21 mouse cellular contexts compared by ENCODE assay signal in the genomic region with DNA sequence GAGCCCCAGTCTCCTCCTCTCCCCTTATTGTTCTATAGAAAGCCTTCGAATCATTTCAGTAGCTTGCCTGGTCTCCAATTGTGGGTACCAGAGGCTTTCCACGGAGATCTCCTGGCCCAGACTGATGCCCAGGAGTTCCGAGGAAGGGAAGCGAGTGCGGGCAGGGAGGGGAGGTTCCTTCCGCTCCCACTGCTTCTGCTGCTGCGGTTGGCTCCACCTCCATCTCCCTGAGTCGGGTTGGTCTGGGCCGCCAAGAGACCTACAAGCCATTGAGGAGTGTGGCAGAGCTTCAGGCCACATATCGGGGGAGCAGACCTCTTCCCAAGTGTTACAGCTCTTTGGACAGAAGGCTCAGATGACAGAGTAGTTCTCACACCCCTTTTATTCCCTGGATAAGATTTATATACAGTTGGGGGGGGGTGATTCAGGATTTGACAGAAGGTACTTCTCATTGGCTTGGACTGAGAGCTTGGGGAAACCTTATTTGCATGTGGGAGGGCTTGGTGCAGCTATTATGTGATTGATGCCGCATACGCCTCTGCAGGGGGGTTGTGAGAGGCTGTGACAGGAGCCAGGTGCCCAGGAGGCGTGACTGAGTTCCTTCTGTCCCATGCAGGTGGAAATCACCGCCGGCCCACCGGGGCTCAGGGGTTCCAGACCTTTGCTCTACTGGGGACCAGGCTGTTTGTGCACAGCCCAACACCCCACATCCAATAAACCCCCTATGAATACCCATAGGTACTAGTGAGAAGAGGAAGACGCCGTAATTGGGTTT. TPM values are rescaled to one million over a fixed set of nuclear protein-coding genes. Genes with fewer than 3 reads are reported as not detected.
DNase-seq lines count a peak whose midpoint lies in the region; ATAC-seq lines count a peak whose summit lies in the region.
"Had no signal": no experiment of that assay in that cellular context is flagged by ENCODE, and none has a peak within 500 bp of the region (broad histone marks: within the 10 kb centered on the region; RNA-seq: fewer than 3 reads in every experiment).

No protein-coding gene starts in this region.

- H3K4me3 ChIP-seq in forebrain, embryonic 11.5 days (ENCODE audit: low read depth, low read length) = no peak overlapping the region
- no peak overlapping the region for H3K4me3 ChIP-seq in forebrain, embryonic 15.5 days
- H3K4me3 ChIP-seq in kidney, embryonic 16.5 days (ENCODE audit: low read length) = no peak overlapping the region
- H3K4me3 ChIP-seq: forebrain, embryonic 13.5 days; hindbrain, embryonic 10.5 days; limb, embryonic 12.5 days; myocyte had no signal

- H3K4me1 ChIP-seq in forebrain, embryonic 11.5 days (replicated peaks; ENCODE audit: control insufficient read depth, insufficient read depth, low read length) = no peaks in the 10 kb centered on the region
- peaks cover 11% of the 10 kb centered on the region for H3K4me1 ChIP-seq in forebrain, embryonic 15.5 days
- H3K4me1 ChIP-seq in kidney, embryonic 16.5 days (ENCODE audit: insufficient read depth, low read length) = no peaks in the 10 kb centered on the region
- H3K4me1 ChIP-seq: forebrain, embryonic 13.5 days; limb, embryonic 12.5 days had no signal

- no peak overlapping the region for H3K4me2 ChIP-seq in forebrain, embryonic 11.5 days (ENCODE audit: low read depth, low read length, severe bottlenecking)
- no peak overlapping the region for H3K4me2 ChIP-seq in forebrain, embryonic 15.5 days (replicated peaks)
- peak overlapping the region; percentile 17; the same call in 1 of the 2 replicates for H3K4me2 ChIP-seq in kidney, embryonic 16.5 days (replicated peaks; ENCODE audit: low read depth, low read length)
- H3K4me2 ChIP-seq: forebrain, embryonic 13.5 days; limb, embryonic 12.5 days had no signal

- ATAC-seq in forebrain, embryonic 11.5 days (replicated peaks; ENCODE audit: low FRiP score) = no peak
- no peak for ATAC-seq in forebrain, embryonic 15.5 days (replicated peaks)
- ATAC-seq in kidney, embryonic 16.5 days (ENCODE audit: low FRiP score, low TSS enrichment) = no peak
- no peak for ATAC-seq in erythroblast, adult 5-6 weeks (replicated peaks; ENCODE audit: low FRiP score, poor library complexity, severe bottlenecking)
- ATAC-seq: forebrain, embryonic 13.5 days; inflammation-experienced regulatory T-cells, adult 6 months had no signal

- no peak overlapping the region for H3K9ac ChIP-seq in forebrain, embryonic 11.5 days (ENCODE audit: low read length)
- no peak overlapping the region for H3K9ac ChIP-seq in forebrain, embryonic 15.5 days (replicated peaks)
- H3K9ac ChIP-seq in kidney, embryonic 16.5 days (replicated peaks; ENCODE audit: low read length) = no peak overlapping the region
- H3K9ac ChIP-seq: forebrain, embryonic 13.5 days; limb, embryonic 12.5 days had no signal

- no peaks in the 10 kb centered on the region for H3K9me3 ChIP-seq in forebrain, embryonic 11.5 days (ENCODE audit: control insufficient read depth, low read length)
- H3K9me3 ChIP-seq in forebrain, embryonic 15.5 days = no peaks in the 10 kb centered on the region
- 0 out of 2 replicates have a peak, but pooled peaks cover 2% of the 10 kb centered on the region for H3K9me3 ChIP-seq in kidney, embryonic 16.5 days (ENCODE audit: low read length)
- H3K9me3 ChIP-seq: forebrain, embryonic 13.5 days; hindbrain, embryonic 10.5 days; limb, embryonic 12.5 days had no signal

- H3K36me3 ChIP-seq in forebrain, embryonic 11.5 days (ENCODE audit: control insufficient read depth, insufficient read depth, low read length) = no peaks in the 10 kb centered on the region
- no peaks in the 10 kb centered on the region for H3K36me3 ChIP-seq in forebrain, embryonic 15.5 days
- H3K36me3 ChIP-seq in kidney, embryonic 16.5 days (ENCODE audit: insufficient read depth, low read length) = no peaks in the 10 kb centered on the region
- H3K36me3 ChIP-seq: hindbrain, embryonic 10.5 days; limb, embryonic 12.5 days had no signal

- H3K27ac ChIP-seq in forebrain, embryonic 11.5 days (ENCODE audit: low read depth, low read length) = no peak overlapping the region
- no peak overlapping the region for H3K27ac ChIP-seq in forebrain, embryonic 15.5 days (replicated peaks)
- no peak overlapping the region for H3K27ac ChIP-seq in kidney, embryonic 16.5 days (ENCODE audit: low read length)
- H3K27ac ChIP-seq: forebrain, embryonic 13.5 days; hindbrain, embryonic 10.5 days; limb, embryonic 12.5 days had no signal

- 45% methylated on average over 18 of the region's 18 CpGs for WGBS in forebrain, embryonic 11.5 days
- WGBS in forebrain, embryonic 15.5 days = 51% methylated on average over 18 of the region's 18 CpGs
- WGBS in kidney, embryonic 16.5 days = 37% methylated on average over 18 of the region's 18 CpGs

- no peaks in the 10 kb centered on the region for H3K27me3 ChIP-seq in forebrain, embryonic 11.5 days (ENCODE audit: control insufficient read depth, insufficient read depth, low read length)
- peaks cover 24% of the 10 kb centered on the region; the same call in 1 of the 2 replicates for H3K27me3 ChIP-seq in forebrain, embryonic 15.5 days
- no peaks in the 10 kb centered on the region for H3K27me3 ChIP-seq in kidney, embryonic 16.5 days (ENCODE audit: insufficient read depth, low read length)

- DNase-seq in forebrain, embryonic 11.5 days (ENCODE audit: low spot score) = peak; percentile 50
- no peak for DNase-seq in kidney, postnatal 4 days
- peak; percentile 9 to 44 for DNase-seq in spleen, postnatal 4 days (ENCODE audit: low spot score in 2 of 2)
- no peak for DNase-seq in spleen, postnatal 14 days (ENCODE audit: low spot score in 2 of 2)
- DNase-seq in cerebellum, postnatal 10 days = no peak
- DNase-seq: adrenal gland, adult 8-10 months; cerebellum, adult 9-10 months; gastrocnemius, postnatal 10 days; kidney, postnatal 36 days; lung, adult 18-20 months; right cerebral cortex, postnatal 4 days; thymus, postnatal 4 days had no signal

RNA-seq across cellular contexts. Expression of a gene that starts 30.8 kb away (rescaled TPM):
- polyA plus RNA-seq in forebrain, embryonic 11.5 days (2014; fragmentation: Nextera tagmentation; extraction: Ambion mirVana) = 1.1 and 1.9 TPM in 2 replicates
- polyA plus RNA-seq in forebrain, embryonic 15.5 days (2015; fragmentation: Nextera tagmentation; extraction: Ambion mirVana) = 0.42 and 0.74 TPM in 2 replicates
- polyA plus RNA-seq in kidney, embryonic 16.5 days (2015; fragmentation: Nextera tagmentation; extraction: Ambion mirVana) = 2.4 TPM in 2 replicates
- total RNA-seq in erythroblast, adult 5-6 weeks (2015; ENCODE audit: low replicate concordance) = not detected in 2 replicates
- not detected in 2 replicates for total RNA-seq in erythroblast, adult 5-6 weeks (2017; ENCODE audit: low replicate concordance)
- total RNA-seq: megakaryocyte progenitor cell, adult 5-6 weeks had no signal
- polyA plus RNA-seq: forebrain, embryonic 13.5 days had no signal

Comparison
In these comparisons a context has a peak if more than half of its experiments do, and no peak if none do; other contexts are left out.
1. DNase-seq: peak in forebrain, embryonic 11.5 days (single experiment) and spleen, postnatal 4 days (2 of 2); none in kidney, postnatal 4 days (0 of 2), spleen, postnatal 14 days (0 of 2) and cerebellum, postnatal 10 days (0 of 2).